Mouse (Mus musculus): ENCODE measurements around the gene Plau.

Gene Plau

GRCm38 (mm10) chr14:20806116-20806840, 30.2 kb upstream of the Plau start:
- DNase-seq = no peak

GRCm38 (mm10) chr14:20809349-20809748, 27.1 kb upstream of the Plau start:
- no peak for DNase-seq

- DNase-seq = no peak
Measured at GRCm38 (mm10) chr14:20809820-20810219, 26.6 kb upstream of the Plau start.

GRCm38 (mm10) chr14:20811236-20811635, 25.2 kb upstream of the Plau start:
- DNase-seq = no peak

- DNase-seq = no peak
Measured at GRCm38 (mm10) chr14:20811779-20812406, 24.6 kb upstream of the Plau start.

GRCm38 (mm10) chr14:20815448-20815847, 21.0 kb upstream of the Plau start:
- DNase-seq = no peak

GRCm38 (mm10) chr14:20824517-20824916, 11.9 kb upstream of the Plau start:
- DNase-seq = no peak

- DNase-seq = no peak
Measured at GRCm38 (mm10) chr14:20825516-20825915, 10.9 kb upstream of the Plau start.

GRCm38 (mm10) chr14:20827061-20827460, 9.4 kb upstream of the Plau start:
- DNase-seq = no peak

- no peak for DNase-seq
Measured at GRCm38 (mm10) chr14:20827491-20827890, 9.0 kb upstream of the Plau start.

GRCm38 (mm10) chr14:20828524-20828923, 7.9 kb upstream of the Plau start:
- no peak for DNase-seq

- no peak for DNase-seq
Measured at GRCm38 (mm10) chr14:20829523-20830366, 6.7 kb upstream of the Plau start.

GRCm38 (mm10) chr14:20831141-20831910, 5.1 kb upstream of the Plau start:
- no peak for DNase-seq

- DNase-seq = no peak
Measured at GRCm38 (mm10) chr14:20831915-20832314, 4.5 kb upstream of the Plau start.

- no peak for DNase-seq
Measured at GRCm38 (mm10) chr14:20833525-20833924, 2.9 kb upstream of the Plau start.

GRCm38 (mm10) chr14:20834136-20834535, 2.3 kb upstream of the Plau start:
- no peak for DNase-seq

GRCm38 (mm10) chr14:20836905-20837376, 481 bp downstream of the Plau start:
- DNase-seq = no peak

GRCm38 (mm10) chr14:20837681-20838080, 1.2 kb downstream of the Plau start:
- DNase-seq = no peak

GRCm38 (mm10) chr14:20841526-20841925, 5.1 kb downstream of the Plau start:
- DNase-seq = no peak

- DNase-seq = no peak
Measured at GRCm38 (mm10) chr14:20842629-20843028, 6.2 kb downstream of the Plau start.

- no peak for DNase-seq
Measured at GRCm38 (mm10) chr14:20844126-20844525, 7.7 kb downstream of the Plau start.

GRCm38 (mm10) chr14:20844671-20845576, 8.5 kb downstream of the Plau start:
- no peak for DNase-seq

All from retina, postnatal 1 day (tissue).